Mouse (Mus musculus): ENCODE measurements around the gene Sema4d.

The Sema4d gene

GRCm38 (mm10) chr13:51641424-51641823 lies 152.1 kb downstream of the Sema4d start:
- WGBS = 79% methylated on average over 3 of the region's 3 CpGs

DNA sequence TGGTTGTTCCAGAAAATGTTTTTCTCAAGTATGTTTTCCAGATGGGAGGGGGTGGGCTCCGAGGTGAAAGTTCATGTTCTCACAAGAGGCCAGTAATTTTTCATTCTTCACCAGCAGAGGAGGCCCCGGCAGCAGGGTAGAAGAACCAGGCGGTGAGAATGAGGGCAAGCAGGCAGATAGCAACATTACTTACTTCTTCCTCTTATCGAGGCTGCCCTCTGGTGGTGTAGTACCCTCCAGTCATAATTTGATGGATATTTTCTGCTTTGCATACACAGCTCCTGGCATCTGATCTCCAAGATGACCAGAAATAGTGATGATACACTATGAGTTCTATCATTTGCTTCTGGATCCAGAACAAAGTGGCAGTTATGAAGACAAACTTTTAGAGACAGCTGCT lies 154.6 kb downstream of the Sema4d start:
- WGBS = 86% methylated on average over 4 of the region's 4 CpGs
